Mouse (Mus musculus) urinary bladder, postnatal 25 days (tissue): Measurements from ENCODE around the gene Efna4.

Experiments used
- DNase-seq: peaks from one replicate; pipeline ENCODE4 v3.0.0; 2022; ENCODE audit warnings: low spot score

Efna4 gene

DNA sequence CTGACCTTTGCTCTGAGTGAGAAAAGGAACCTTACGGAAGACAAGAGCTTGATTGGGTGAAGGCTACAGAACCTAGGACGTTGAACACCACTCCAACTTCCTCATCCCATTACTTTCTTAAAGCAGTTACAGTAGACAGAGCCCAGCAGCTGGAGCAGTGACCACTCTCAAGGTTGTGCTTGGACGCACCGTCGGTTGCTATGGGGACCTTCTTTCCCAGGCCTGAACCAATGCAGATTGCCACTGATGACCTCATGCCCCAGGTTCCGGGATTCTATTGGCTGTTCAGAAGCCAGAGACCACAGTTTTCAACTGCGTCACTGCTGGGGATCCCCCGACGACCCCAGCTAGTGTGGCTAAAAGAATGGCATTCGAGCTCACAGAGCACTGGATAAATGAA, 6.9 kb downstream of the Efna4 start:
- no peak for DNase-seq

DNA sequence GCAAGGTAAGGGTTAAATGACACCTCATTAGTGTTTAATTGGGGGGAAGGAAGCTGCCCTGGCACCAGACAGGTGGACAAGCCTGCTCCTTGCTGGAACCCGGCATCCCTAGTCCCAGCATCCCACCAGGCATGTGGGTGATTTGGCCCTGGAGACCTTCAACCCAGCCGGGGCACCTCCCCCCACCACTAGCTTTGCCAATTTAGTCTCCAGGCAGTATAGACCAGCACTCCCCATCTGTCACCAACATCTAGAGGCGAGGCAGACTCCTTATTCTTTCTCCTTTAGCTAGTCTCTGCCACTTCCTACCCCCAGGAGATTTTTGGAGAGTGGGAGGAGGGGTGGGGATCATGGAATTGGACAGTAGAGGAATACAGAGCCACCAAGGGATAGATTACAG, 7.5 kb downstream of the Efna4 start:
- DNase-seq, result no peak

DNA sequence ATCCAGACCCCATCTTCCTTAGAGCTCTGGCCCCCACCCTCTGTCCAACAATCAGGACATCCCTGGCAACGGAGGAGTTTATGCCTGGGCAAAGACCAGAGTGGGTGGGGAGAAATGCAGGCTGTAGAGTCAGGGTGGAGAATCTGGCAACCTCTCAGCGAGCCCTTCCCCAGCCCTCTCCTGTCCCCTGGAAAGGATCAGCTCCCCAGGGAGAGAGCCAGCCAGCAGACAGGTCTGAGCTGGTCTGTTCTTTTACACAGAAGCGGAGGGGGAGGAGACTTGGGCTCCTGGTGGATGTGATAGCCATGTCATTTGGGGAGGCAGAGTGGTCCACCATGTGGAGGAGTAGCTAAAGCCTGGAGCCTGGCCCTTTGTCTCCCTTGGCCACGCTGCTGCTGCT, 9.2 kb downstream of the Efna4 start:
- DNase-seq, result no peak

DNA sequence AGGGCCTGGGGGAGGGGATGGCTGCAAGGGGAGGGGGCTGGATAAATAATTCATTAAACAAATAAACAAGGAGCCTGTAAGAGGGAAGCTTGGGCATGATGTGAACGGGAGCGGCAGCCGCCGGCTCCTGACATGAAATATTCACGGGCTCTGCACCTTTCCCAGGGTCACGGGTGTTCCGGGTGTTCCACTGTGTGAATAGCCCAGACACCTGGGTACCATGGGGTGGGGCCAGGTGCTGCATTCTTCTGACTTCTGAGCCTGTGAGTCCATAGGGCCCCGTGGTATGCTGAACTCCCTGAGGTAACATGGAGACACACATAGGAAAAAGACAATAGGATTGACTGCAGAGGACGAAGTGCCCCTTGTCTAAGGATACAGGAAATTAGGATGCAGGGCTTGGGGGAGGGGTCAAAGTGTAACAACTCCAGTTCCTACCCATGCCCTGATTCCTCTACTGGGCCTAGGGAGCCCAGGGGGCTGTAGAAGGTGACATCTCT, 10.4 kb downstream of the Efna4 start:
- DNase-seq, result no peak

DNA sequence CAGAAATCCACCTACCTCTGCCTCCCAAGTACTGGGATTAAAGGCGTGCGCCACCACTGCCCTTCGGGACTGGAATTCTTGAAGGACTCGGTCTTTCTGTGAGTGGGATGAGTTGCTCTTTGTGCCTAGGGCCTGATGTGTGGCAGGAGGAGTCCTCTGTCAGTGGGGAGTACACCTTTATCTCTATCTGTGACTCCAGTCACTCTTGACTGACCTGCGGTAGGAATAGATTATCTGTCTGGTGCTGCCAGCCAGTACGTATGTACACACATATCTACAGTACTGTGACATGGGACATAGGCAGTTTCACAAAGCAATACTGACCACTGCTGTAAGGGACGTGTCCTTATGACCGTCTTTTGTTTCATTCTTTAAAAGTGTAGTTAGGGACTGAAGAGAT, 11.9 kb downstream of the Efna4 start:
- no peak for DNase-seq

DNA sequence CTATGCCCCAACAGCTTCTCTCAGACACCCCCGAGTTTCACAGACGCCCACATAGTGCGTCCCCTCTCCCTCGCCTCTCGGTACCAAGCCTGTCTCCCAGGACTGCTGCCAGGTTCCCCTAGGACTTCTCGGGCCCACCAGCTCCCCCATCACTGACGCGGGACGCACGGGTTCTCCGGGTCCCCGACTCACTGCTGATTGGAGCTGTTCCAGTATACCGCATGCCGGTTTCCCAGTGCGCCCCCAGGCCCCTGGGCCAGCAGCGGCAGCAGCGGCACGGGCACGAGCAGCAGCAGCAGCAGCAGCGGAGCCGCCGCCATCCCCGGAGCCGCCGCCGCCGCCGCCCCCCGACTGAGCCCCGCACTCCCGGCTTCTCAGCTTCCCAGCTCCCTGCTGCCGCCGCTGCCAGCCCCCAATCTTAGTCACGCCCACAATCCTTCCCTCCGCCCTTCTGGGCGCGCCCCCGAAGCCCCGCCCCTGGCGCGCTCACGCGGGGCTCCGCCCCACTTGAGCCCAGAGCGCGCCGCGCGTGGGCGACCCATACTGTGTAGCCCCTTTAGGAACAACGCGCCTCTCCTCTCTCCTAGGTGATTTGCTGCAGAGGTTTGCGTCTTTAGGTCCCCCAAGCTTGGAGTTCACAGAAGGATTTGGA, 15.2 kb downstream of the Efna4 start, which contains the start of gene Efna3:
Gene Efna3, minus strand, starts transcription at position 452 of the 652 bp plus-strand sequence.
- DNase-seq, result peak; percentile 66

DNA sequence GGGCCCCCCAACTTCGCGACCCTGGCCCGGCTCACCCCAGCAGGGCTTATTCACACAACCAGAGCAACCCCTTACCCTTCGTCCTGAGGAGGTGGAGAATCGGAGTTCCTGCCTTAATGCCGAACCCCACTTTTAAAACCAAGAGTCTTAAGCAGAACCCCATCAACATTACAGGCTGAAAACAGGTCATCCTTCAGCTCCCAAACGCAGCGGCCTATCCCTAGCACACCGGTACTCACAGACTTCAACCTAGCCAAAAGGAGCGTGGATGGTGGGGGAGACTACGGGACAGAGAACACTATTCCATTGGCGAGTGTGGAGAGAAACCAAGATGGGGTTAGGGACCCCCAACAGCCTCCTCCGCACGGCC, 15.7 kb downstream of the Efna4 start:
- DNase-seq, result no peak

DNA sequence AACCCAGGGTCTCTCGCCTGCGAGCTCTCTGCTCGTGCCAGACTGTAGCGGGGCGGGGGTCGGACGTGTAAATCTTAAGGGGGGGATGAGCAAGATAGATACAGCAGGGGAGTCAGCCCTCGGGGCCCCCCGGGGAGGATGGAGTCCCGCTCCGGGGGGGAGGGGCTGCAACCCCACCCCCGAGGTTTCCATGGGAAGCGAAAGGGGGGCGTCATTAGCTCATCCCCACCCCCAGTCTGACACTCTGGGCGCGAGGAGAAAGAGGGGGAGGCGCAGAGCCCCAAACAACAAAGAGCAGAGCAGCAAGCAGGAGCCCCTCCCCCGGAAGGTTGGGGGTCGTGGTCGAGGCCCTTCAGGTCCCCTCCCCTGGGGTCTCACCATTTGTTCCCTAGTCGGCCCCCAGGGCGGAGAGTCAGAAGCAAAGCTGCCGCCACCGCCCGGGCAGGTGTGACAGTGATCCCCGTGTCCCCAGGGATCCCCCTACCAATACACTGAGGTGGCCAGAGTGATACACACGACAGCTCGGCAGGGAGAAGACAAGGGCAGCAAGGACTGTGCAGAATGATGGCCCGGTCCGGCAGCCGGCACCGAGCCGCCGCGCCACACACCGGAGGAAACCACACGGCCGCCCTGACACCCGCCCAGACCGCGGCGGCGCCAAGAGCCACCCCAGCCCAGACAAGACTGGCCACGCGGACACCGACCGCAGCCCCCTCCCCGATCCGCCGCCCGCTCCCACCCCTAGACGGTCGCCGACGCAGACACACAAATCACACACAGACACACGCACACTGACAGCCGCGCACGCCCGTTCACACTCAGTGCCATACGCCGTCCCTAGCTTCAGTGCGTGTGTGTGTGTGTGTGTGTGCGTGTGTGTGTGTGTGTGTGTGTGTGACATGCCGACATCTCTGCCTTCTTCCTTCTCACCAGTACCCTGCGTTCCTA, 16.4 kb downstream of the Efna4 start:
- DNase-seq, result no peak

DNA sequence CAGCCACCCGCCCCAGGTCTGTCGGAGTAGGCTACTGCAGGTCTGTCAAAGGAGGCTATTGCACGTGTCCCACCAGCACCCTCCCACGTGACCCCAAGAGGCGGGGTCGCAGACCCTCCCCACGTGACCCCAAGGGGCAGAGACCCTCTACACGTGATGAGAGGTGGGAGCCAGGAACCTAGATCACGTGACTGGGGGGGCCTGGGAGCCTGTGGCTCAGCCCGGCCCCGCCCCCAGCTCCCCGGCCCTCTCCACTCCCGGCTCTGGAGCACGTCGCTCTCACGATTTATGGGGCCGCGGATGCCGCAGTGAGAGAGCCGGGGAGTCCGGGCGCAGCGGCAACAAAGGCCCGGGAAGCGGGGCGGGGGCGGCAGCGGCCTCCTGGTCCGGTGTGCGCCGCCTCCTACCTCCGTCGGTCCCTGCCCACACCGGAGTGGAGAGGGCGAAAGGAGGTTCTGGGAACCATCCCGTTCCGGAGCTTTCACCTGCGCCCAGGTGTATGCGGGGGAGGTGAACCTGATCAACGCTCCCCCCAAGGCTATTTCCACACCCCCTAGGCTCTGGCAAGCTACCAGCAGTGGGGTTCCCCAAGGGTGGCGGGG, 17.1 kb downstream of the Efna4 start:
- DNase-seq, result no peak

DNA sequence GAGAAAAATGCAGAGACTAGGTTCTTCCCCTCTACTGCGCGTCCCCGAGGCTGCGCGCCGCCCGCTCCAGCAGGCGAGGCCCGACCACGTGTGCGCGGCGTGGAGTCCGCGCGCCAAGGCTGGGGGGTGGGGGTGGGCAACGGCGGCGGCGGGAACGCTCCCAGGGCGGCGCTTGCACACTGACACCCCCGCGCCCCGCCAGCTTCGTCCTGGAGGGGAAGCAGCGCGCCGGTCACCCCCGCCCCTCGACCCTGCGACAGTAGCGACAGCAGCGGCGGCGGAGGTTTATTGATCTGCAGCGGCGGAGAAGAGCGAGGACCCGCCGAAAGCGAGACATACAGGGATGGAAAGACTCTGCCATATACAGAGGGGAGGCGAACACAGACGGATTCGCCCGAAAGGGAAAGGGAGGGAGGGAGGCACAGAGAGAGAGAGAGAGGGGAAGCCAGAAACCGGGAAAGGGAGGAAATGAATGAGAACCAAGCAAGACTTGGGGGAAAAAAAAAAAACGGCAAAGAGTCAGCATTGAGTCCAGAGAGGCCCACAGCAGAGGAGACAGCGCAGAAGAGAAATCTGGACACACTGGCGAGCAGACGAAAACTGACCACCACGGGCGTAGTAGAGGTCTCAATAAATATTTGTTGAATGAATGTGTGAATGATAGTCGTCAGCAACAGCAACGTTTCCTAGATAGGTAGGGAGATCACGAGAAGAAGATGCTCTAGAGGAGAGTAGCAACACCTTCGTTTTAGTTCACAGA, 18.1 kb downstream of the Efna4 start:
- no peak for DNase-seq

DNA sequence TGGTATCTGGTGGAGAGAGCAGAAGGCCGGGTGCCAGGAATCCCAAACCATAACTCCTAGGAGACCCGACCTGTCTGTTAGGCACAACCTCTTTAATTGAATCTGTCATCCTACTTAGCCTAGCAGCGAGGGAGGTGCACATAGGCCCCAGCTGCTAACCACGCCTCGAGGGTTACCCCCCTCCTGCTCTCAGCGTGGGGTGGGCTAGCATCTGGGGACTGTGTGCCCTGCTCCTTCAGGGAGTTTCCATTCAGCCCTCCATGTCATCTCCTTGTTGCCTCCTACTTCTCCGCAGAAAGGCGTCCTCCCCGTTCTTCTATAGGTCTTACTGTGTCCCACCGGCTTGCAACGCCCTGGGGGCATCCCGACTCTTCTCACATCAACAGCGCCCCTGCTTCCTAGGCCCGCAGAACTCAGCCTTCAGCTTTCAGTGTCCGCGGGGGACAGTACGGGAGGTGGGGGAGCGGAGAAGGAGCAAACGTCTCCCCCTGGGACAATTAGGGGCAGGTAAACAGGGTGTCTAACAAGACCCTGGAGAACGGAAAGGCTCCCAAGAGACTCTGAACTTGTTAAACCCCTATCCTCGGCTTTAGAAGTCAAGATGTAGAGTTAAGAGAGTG, 18.7 kb downstream of the Efna4 start:
- DNase-seq, result no peak

DNA sequence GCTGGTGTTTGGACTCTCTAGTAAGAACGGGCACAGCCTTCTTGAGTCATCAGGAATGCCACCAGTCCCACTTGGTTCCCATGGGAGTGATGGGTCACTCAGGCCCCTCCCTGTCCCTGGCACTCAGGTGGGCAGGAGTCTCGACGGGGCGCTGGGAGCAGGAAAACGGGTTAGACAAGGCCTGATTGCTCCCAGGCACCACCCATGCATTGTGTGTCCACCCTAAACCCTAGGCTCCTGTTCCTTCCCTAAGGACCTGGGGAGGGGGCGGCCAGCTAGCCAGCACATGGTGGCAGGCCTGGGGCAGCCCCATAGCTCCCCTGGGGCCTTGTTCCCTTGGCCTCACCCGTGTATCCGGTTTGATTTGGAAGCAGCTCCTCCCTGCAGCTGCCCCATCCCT, 19.5 kb downstream of the Efna4 start:
- no peak for DNase-seq

DNA sequence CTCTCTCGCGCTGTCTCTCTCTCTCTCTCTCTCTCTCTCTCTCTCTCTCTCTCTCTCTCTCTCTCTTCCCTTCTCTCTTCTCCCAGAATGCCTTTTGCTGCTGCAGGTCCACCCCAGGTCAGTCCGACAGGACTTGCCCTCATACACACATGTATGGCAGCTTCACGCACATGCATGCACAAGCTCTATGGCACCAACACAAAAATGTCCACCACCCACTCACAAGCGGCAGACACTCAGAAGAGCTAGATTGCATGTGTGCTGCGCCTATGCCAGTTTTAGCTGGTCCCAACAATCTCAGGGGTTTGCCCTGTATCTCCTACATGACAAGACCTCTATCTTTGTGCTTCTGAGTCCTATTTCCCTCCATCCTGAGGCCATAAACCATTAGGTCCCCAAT, 20.6 kb downstream of the Efna4 start:
- DNase-seq, result no peak

DNA sequence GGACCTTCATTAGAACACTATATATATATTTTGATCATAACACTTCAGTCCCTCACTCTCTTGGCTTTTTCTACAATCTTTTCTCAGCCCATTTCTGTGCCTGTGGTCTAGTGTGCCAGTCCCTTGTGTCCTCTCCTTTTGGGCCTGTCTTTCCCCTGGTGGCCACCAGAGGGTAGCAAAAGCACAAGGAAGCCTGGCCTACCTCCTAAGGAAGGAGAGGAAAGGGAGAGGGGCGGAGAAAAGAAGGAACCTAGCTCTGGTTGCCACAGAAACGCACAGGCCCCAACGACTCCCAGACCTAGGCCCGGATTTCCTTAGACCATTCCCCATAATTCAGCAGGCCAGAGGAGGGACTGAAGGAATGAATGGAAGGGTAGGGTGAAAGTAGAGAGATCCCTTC, 21.0 kb downstream of the Efna4 start:
- peak; percentile 76 for DNase-seq

DNA sequence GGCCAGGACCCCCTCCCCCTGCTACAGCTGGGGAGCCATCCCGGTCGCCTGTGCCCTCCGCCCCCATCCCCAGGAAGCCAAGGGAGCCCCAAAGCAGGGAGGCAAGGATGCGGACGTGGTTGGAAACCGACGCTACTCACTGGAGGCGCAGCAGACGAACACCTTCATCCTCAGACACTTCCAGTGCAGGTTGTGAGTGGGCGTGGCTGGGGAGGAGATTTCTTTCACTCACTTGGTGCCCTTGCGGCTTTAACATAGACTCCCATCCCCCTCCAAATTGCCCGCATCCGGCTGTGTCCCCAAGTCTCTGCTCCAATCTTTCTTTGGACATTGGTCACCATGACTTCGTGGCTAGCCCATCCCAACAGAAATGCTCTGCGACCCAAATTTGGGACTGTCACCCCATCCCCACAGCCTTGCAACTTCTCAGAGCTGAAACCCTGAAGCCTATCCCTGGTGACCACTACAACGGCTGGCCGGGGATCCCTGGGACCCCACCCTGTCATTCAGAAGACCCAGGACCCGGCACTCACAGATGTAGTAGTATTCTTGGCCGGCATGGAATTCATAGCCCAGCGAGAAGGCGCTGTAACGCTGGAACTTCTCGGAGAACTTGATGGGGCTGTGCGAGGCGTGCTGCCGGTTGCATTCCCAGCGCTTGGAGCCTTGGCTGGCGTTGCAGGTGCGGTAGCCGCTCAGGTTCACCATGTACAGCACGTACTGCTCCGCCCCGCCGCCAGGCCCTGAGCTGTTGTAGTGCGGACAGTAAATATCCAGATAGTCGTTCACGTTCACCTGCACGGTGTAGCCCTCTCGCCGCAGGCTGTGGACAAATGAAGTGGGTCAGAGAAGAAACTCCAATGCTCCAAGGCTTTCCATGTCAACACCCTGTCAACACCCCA, 21.6 kb downstream of the Efna4 start:
- DNase-seq, result no peak

DNA sequence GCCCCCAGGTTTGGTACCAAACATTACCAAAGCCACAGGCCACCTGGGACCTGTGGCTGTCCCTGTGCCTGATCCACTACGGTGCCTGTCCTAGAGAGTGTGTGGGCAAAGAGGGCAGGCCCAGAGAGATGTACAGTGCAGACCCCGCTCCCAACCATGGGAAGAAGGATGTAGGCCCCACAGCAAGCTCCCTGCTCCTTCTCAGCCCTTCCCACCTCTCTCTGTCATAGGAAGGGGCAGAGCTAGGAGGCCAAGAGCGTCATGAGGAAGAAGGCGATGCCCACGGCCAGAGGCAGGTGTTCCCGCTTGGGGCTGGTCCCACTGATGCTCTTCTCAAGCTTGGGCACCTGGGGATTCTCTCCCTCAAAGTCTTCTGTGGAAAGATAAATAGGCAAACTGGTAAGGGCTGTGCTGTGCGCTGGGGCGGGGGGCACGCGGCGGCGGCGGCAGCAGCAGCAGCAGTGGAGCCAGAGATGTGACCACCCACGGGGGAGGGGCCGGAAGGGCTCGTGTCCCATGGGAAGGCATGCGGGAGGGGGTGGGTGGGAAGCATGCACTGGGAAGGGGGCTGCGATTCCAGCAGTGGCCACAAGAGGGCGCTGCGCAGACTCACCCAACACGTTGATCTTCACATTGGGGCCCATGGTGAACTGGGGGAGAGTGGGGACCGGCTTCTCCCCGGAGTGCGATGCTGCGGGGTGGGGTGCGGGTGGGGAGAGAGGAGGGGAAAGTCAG, 22.5 kb downstream of the Efna4 start:
- DNase-seq, result peak; percentile 70

DNA sequence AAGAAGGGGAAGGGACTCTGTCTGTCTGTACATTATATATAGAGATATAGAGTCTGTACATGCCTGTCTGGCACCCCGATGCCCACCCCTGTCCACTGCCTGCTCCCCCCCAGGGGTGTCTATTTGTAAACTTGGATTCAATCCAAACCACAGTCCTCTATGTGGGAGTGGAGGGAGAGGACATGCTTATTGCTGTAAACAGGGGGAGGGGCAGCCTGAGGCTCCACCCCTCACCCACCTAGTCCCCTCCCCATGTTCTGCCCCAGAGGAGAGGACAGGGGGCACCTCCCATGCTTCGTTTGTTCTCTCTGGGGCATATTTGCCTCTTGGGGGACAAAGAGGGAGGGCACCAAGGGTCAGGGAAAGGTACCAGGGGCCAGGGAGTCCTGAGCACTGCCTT, 23.0 kb downstream of the Efna4 start:
- DNase-seq, result no peak

DNA sequence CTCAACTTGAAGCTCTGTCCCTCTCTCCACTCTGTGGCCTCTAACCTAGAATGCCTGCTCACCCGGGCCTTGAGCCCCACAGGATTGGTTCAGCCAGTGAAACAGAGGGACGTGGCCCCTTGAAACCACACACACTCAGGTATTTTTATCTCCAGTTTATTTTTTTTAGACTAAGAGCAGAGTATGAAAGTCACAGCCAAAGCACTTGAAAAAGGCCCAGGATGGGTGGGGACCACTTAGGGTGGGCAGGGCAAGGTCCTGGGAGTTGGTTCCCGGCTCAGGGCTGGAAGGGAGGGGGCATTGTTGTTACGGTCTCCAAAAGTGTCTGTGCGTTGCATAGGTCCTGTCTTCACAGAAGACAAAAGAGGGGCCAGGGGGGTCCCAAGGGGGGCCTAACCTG, 23.5 kb downstream of the Efna4 start:
- no peak for DNase-seq

DNA sequence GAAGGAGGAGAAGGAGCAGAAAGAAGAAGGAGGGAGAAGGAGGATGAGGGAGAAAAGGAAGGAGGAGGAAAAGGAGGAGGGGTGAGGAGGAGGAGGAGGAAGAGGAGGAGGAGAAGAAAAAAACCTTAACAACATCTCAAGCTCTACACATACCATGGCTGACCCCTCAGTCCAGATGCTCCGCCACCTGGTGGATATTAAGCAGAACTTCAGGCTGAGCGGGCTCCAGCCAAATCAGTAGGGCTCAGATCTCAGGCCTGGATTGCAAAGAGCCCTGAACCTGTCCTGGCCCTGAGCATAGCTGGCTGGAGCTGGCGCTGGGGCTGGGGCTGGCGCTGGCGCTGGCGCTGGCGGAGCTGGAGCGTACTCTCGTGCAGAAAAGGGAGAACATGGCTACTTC, 29.7 kb downstream of the Efna4 start:
- peak; percentile 44 for DNase-seq
